Mouse (Mus musculus) forebrain, postnatal 0 days (tissue): Measurements from ENCODE around the gene Hcls1. TPM values are rescaled to one million over a fixed set of nuclear protein-coding genes. Genes with fewer than 3 reads are reported as not detected.

ENCODE experiments used
- ATAC-seq: fragments of 200-750 bp; cut with Nextera tagmentation; 2 replicates; pipeline ENCODE4 v1.8.0; 2017; ENCODE audit warnings: mild to moderate bottlenecking, moderate library complexity
- DNase-seq: peaks from one replicate; pipeline ENCODE4 v3.0.0-alpha.2; 2015
- H3K27ac ChIP-seq: fragments of 300-500 bp; sonication (generic); 2 replicates; pipeline ENCODE4 v1.5.1; 2014; ENCODE audit warnings: low read depth, mild to moderate bottlenecking, antibody characterized with exemption, low read length, moderate library complexity, mixed read lengths
- H3K27me3 ChIP-seq: fragments of 300-500 bp; sonication (generic); 2 replicates; pipeline ENCODE4 v1.6.1; 2014; ENCODE audit warnings: mild to moderate bottlenecking, low read length, mixed read lengths; ENCODE audit not compliant: insufficient read depth
- H3K36me3 ChIP-seq: fragments of 300-500 bp; sonication (generic); 2 replicates; pipeline ENCODE4 v1.6.1; 2014; ENCODE audit warnings: mild to moderate bottlenecking, moderate library complexity; ENCODE audit not compliant: insufficient read depth
- H3K4me1 ChIP-seq: fragments of 300-500 bp; sonication (generic); 2 replicates; pipeline ENCODE4 v1.6.1; 2014; ENCODE audit warnings: antibody characterized with exemption; ENCODE audit not compliant: insufficient read depth
- H3K4me2 ChIP-seq: fragments of 300-500 bp; sonication (generic); 2 replicates; pipeline ENCODE4 v1.6.1; 2014; ENCODE audit warnings: low read depth, mild to moderate bottlenecking, moderate library complexity
- H3K4me3 ChIP-seq: fragments of 300-500 bp; sonication (generic); 2 replicates; pipeline ENCODE4 v1.5.1; 2014; ENCODE audit warnings: low read depth, low read length, mixed read lengths
- H3K9ac ChIP-seq: fragments of 300-500 bp; sonication (generic); 2 replicates; pipeline ENCODE4 v1.6.1; 2014; ENCODE audit warnings: mild to moderate bottlenecking
- H3K9me3 ChIP-seq: fragments of 300-500 bp; sonication (generic); 2 replicates; pipeline ENCODE4 v1.6.1; 2016; ENCODE audit warnings: low read length
- CTCF ChIP-seq: sonication (generic); IDR thresholded peaks from 2 replicates; pipeline ENCODE4 v1.5.1; 2016; ENCODE audit warnings: antibody characterized with exemption, control low read depth, low read depth
- WGBS: fragments of 180-500 bp; shearing (Covaris S2); extraction: QIAGEN DNeasy Blood & Tissue Kit; methylation state at CpG from one replicate; pipeline ENCODE4 v1.1.7; 2014; 5-methylcytosine and 5-hydroxymethylcytosine counted together
- polyA plus RNA-seq: library from polyadenylated mRNA; unstranded; fragments of >200 nt; fragmentation: Nextera tagmentation; extraction: Ambion mirVana; gene quantifications from 2 replicates; pipeline ENCODE4 v1.2.1, GENCODE M21; 2015
- total RNA-seq: library from RNA; depleted of rRNA; stranded (reverse); fragments of >200 nt; gene quantifications from 2 replicates; pipeline ENCODE4 v1.2.3, GENCODE M21; 2014

Hcls1 gene
- total and polyA plus RNA-seq, 2 experiments from 2014 or later: 1.8 to 2.3 TPM

GRCm38 (mm10) chr16:36903156-36903555, 31.6 kb upstream of the Hcls1 start:
- WGBS: 92% methylated on average over 5 of the region's 5 CpGs
- no peak for DNase-seq
- no peaks in the 10 kb centered on the region for H3K4me1 ChIP-seq
- no peak for ATAC-seq
- H3K4me2 ChIP-seq: no peak overlapping the region
- H3K36me3 ChIP-seq: peaks cover 63% of the 10 kb centered on the region
- no peaks in the 10 kb centered on the region for H3K9me3 ChIP-seq
- H3K27me3 ChIP-seq: no peaks in the 10 kb centered on the region
- H3K4me3 ChIP-seq: no peak overlapping the region
- TF ChIP-seq CTCF: no peak
- no peak overlapping the region for H3K9ac ChIP-seq
- H3K27ac ChIP-seq: no peak overlapping the region

GRCm38 (mm10) chr16:36911909-36912308, 22.9 kb upstream of the Hcls1 start:
- no peaks in the 10 kb centered on the region for H3K27me3 ChIP-seq
- TF ChIP-seq CTCF: no peak
- ATAC-seq: no peak
- H3K27ac ChIP-seq: no peak overlapping the region
- no peaks in the 10 kb centered on the region for H3K4me1 ChIP-seq
- no peak for DNase-seq
- no peak overlapping the region for H3K4me2 ChIP-seq
- H3K36me3 ChIP-seq: peaks cover 82% of the 10 kb centered on the region
- 93% methylated on average over 10 of the region's 10 CpGs for WGBS
- no peaks in the 10 kb centered on the region for H3K9me3 ChIP-seq
- H3K4me3 ChIP-seq: no peak overlapping the region
- no peak overlapping the region for H3K9ac ChIP-seq

GRCm38 (mm10) chr16:36912311-36912710, 22.5 kb upstream of the Hcls1 start:
- Histone ChIP-seq H3K9ac (no peak overlapping the region), H3K4me2 (no peak overlapping the region), H3K36me3 (peaks cover 83% of the 10 kb centered on the region), H3K9me3 (no peaks in the 10 kb centered on the region), H3K4me1 (no peaks in the 10 kb centered on the region), H3K4me3 (no peak overlapping the region), H3K27me3 (no peaks in the 10 kb centered on the region), H3K27ac (no peak overlapping the region)
- DNase-seq (no peak), ATAC-seq (no peak)
- WGBS: 90% methylated on average over 13 of the region's 13 CpGs
- TF ChIP-seq CTCF: no peak

- Histone ChIP-seq H3K4me3 (no peak overlapping the region), H3K9ac (no peak overlapping the region), H3K27me3 (no peaks in the 10 kb centered on the region), H3K4me2 (no peak overlapping the region), H3K9me3 (no peaks in the 10 kb centered on the region), H3K36me3 (peaks cover 89% of the 10 kb centered on the region), H3K27ac (no peak overlapping the region), H3K4me1 (no peaks in the 10 kb centered on the region)
- TF ChIP-seq CTCF: no peak
- DNase-seq (no peak), ATAC-seq (no peak)
- 82% methylated on average over 5 of the region's 5 CpGs for WGBS
These were observed 20.6 kb upstream of the Hcls1 start for GRCm38 (mm10) chr16:36914195-36914594.

- no peak for TF ChIP-seq CTCF
- WGBS: 96% methylated on average over 10 of the region's 10 CpGs
These were observed 16.3 kb upstream of the Hcls1 start for GRCm38 (mm10) chr16:36918505-36918904.

GRCm38 (mm10) chr16:36920410-36920809, 14.4 kb upstream of the Hcls1 start:
- WGBS: 89% methylated on average over 3 of the region's 3 CpGs
- Histone ChIP-seq H3K9ac (no peak overlapping the region), H3K27ac (no peak overlapping the region), H3K9me3 (no peaks in the 10 kb centered on the region), H3K4me2 (no peak overlapping the region), H3K4me3 (no peak overlapping the region), H3K27me3 (no peaks in the 10 kb centered on the region), H3K36me3 (peaks cover 55% of the 10 kb centered on the region), H3K4me1 (no peaks in the 10 kb centered on the region)
- DNase-seq (no peak), ATAC-seq (no peak)
- TF ChIP-seq CTCF: no peak

More at GRCm38 (mm10) chr16:36918505-36918904, 16.3 kb upstream of the Hcls1 start:
- no peak overlapping the region for H3K4me2 ChIP-seq
- no peak overlapping the region for H3K4me3 ChIP-seq
- no peak for ATAC-seq
- no peaks in the 10 kb centered on the region for H3K9me3 ChIP-seq
- no peak for DNase-seq
- H3K9ac ChIP-seq: no peak overlapping the region
- H3K4me1 ChIP-seq: no peaks in the 10 kb centered on the region
- H3K27ac ChIP-seq: no peak overlapping the region
- H3K27me3 ChIP-seq: no peaks in the 10 kb centered on the region
- peaks cover 65% of the 10 kb centered on the region for H3K36me3 ChIP-seq

- Histone ChIP-seq H3K4me1 (no peaks in the 10 kb centered on the region), H3K9me3 (no peaks in the 10 kb centered on the region), H3K9ac (no peak overlapping the region), H3K4me3 (no peak overlapping the region), H3K36me3 (peaks cover 54% of the 10 kb centered on the region), H3K27ac (no peak overlapping the region), H3K4me2 (no peak overlapping the region), H3K27me3 (no peaks in the 10 kb centered on the region)
- TF ChIP-seq CTCF: no peak
- no peak for DNase-seq
- ATAC-seq: no peak
- WGBS: 98% methylated on average over 8 of the region's 8 CpGs
These were observed 13.6 kb upstream of the Hcls1 start for GRCm38 (mm10) chr16:36921067-36921613.

- DNase-seq: no peak
- H3K9me3 ChIP-seq: no peaks in the 10 kb centered on the region
- H3K9ac ChIP-seq: no peak overlapping the region
- no peak overlapping the region for H3K4me3 ChIP-seq
- H3K4me2 ChIP-seq: no peak overlapping the region
- H3K27ac ChIP-seq: no peak overlapping the region
- TF ChIP-seq CTCF: no peak
- no peak for ATAC-seq
- H3K36me3 ChIP-seq: peaks cover 54% of the 10 kb centered on the region
- H3K4me1 ChIP-seq: no peaks in the 10 kb centered on the region
- H3K27me3 ChIP-seq: no peaks in the 10 kb centered on the region
- WGBS: 88% methylated on average over 6 of the region's 6 CpGs
These were observed 12.8 kb upstream of the Hcls1 start for GRCm38 (mm10) chr16:36921980-36922379.
